Mouse (Mus musculus): ENCODE measurements around the gene T2. TPM values are rescaled to one million over a fixed set of nuclear protein-coding genes. Genes with fewer than 3 reads are reported as not detected.

T2 gene
- polyA plus RNA-seq, 1 experiment = not detected

- TF ChIP-seq CTCF (IDR thresholded peaks at IDR 0.05; ENCODE audit: low read depth, low read length) (no peak), POLR2A (IDR thresholded peaks at IDR 0.05; ENCODE audit: borderline replicate concordance, low read depth, low read length) (no peak)
- no peaks in the 10 kb centered on the region for H3K4me1 ChIP-seq (ENCODE audit: control insufficient read depth, insufficient read depth, low read length)
- H3K27ac ChIP-seq (ENCODE audit: insufficient read depth, low read depth, low read length) = no peak overlapping the region
- H3K4me3 ChIP-seq (ENCODE audit: insufficient read depth, low read length) = peak overlapping the region; percentile 40
These were observed 15.1 kb upstream of the T2 start for GRCm38 (mm10) chr17:8340407-8341359.

GRCm38 (mm10) chr17:8341360-8341963 is 14.3 kb upstream of the T2 start:
- peak overlapping the region; percentile 40 for H3K4me3 ChIP-seq (ENCODE audit: insufficient read depth, low read length)
- TF ChIP-seq POLR2A (IDR thresholded peaks at IDR 0.05; ENCODE audit: borderline replicate concordance, low read depth, low read length) (no peak), CTCF (IDR thresholded peaks at IDR 0.05; ENCODE audit: low read depth, low read length) (no peak)
- H3K4me1 ChIP-seq (ENCODE audit: control insufficient read depth, insufficient read depth, low read length) = no peaks in the 10 kb centered on the region
- no peak overlapping the region for H3K27ac ChIP-seq (ENCODE audit: insufficient read depth, low read depth, low read length)

GRCm38 (mm10) chr17:8342706-8343105 is 13.1 kb upstream of the T2 start:
- Histone ChIP-seq H3K27ac (ENCODE audit: insufficient read depth, low read depth, low read length) (no peak overlapping the region), H3K4me1 (ENCODE audit: control insufficient read depth, insufficient read depth, low read length) (no peaks in the 10 kb centered on the region), H3K4me3 (ENCODE audit: insufficient read depth, low read length) (no peak overlapping the region)
- TF ChIP-seq CTCF (IDR thresholded peaks at IDR 0.05; ENCODE audit: low read depth, low read length) = no peak
- no peak for TF ChIP-seq POLR2A (IDR thresholded peaks at IDR 0.05; ENCODE audit: borderline replicate concordance, low read depth, low read length)

GRCm38 (mm10) chr17:8343416-8343815 is 12.4 kb upstream of the T2 start:
- no peak overlapping the region for H3K27ac ChIP-seq (ENCODE audit: insufficient read depth, low read depth, low read length)
- H3K4me3 ChIP-seq (ENCODE audit: insufficient read depth, low read length) = no peak overlapping the region
- no peak for TF ChIP-seq POLR2A (IDR thresholded peaks at IDR 0.05; ENCODE audit: borderline replicate concordance, low read depth, low read length)
- no peak for TF ChIP-seq CTCF (IDR thresholded peaks at IDR 0.05; ENCODE audit: low read depth, low read length)
- no peaks in the 10 kb centered on the region for H3K4me1 ChIP-seq (ENCODE audit: control insufficient read depth, insufficient read depth, low read length)

- no peak overlapping the region for H3K4me3 ChIP-seq (ENCODE audit: insufficient read depth, low read length)
- no peak overlapping the region for H3K27ac ChIP-seq (ENCODE audit: insufficient read depth, low read depth, low read length)
- H3K4me1 ChIP-seq (ENCODE audit: control insufficient read depth, insufficient read depth, low read length) = no peaks in the 10 kb centered on the region
- TF ChIP-seq CTCF (IDR thresholded peaks at IDR 0.05; ENCODE audit: low read depth, low read length) = no peak
- TF ChIP-seq POLR2A (IDR thresholded peaks at IDR 0.05; ENCODE audit: borderline replicate concordance, low read depth, low read length) = no peak
These were observed 8.0 kb upstream of the T2 start for GRCm38 (mm10) chr17:8347765-8348285.

GRCm38 (mm10) chr17:8348941-8349340 is 6.9 kb upstream of the T2 start:
- Histone ChIP-seq H3K27ac (ENCODE audit: insufficient read depth, low read depth, low read length) (no peak overlapping the region), H3K4me3 (ENCODE audit: insufficient read depth, low read length) (no peak overlapping the region), H3K4me1 (ENCODE audit: control insufficient read depth, insufficient read depth, low read length) (no peaks in the 10 kb centered on the region)
- TF ChIP-seq CTCF (IDR thresholded peaks at IDR 0.05; ENCODE audit: low read depth, low read length) (no peak), POLR2A (IDR thresholded peaks at IDR 0.05; ENCODE audit: borderline replicate concordance, low read depth, low read length) (no peak)

- H3K27ac ChIP-seq (ENCODE audit: insufficient read depth, low read depth, low read length) = no peak overlapping the region
- no peak overlapping the region for H3K4me3 ChIP-seq (ENCODE audit: insufficient read depth, low read length)
- H3K4me1 ChIP-seq (ENCODE audit: control insufficient read depth, insufficient read depth, low read length) = no peaks in the 10 kb centered on the region
- TF ChIP-seq CTCF (IDR thresholded peaks at IDR 0.05; ENCODE audit: low read depth, low read length) (no peak), POLR2A (IDR thresholded peaks at IDR 0.05; ENCODE audit: borderline replicate concordance, low read depth, low read length) (no peak)
These were observed 4.7 kb upstream of the T2 start for GRCm38 (mm10) chr17:8351088-8351487.

GRCm38 (mm10) chr17:8357498-8357897 is 1.7 kb downstream of the T2 start:
- no peak for TF ChIP-seq CTCF (IDR thresholded peaks at IDR 0.05; ENCODE audit: low read depth, low read length)
- Histone ChIP-seq H3K27ac (ENCODE audit: insufficient read depth, low read depth, low read length) (no peak overlapping the region), H3K4me3 (ENCODE audit: insufficient read depth, low read length) (no peak overlapping the region), H3K4me1 (ENCODE audit: control insufficient read depth, insufficient read depth, low read length) (peaks cover 2% of the 10 kb centered on the region; the same call in 1 of the 2 replicates)

- H3K27ac ChIP-seq (ENCODE audit: insufficient read depth, low read depth, low read length) = no peak overlapping the region
- H3K4me1 ChIP-seq (ENCODE audit: control insufficient read depth, insufficient read depth, low read length) = peaks cover 2% of the 10 kb centered on the region; the same call in 1 of the 2 replicates
- TF ChIP-seq CTCF (IDR thresholded peaks at IDR 0.05; ENCODE audit: low read depth, low read length) = no peak
- no peak for TF ChIP-seq POLR2A (IDR thresholded peaks at IDR 0.05; ENCODE audit: borderline replicate concordance, low read depth, low read length)
- no peak overlapping the region for H3K4me3 ChIP-seq (ENCODE audit: insufficient read depth, low read length)
These were observed 5.1 kb downstream of the T2 start for GRCm38 (mm10) chr17:8360876-8361275.
